ENCODE assay signal across 9 mouse cellular contexts in genomic region chr7:80379531-80379930, GRCm38 (mm10). TPM values are rescaled to one million over a fixed set of nuclear protein-coding genes. Genes with fewer than 3 reads are reported as not detected.
DNase-seq lines count a peak whose midpoint lies in the region; ATAC-seq and TF ChIP-seq lines count a peak whose summit lies in the region.
"Had no signal": no experiment of that assay in that cellular context is flagged by ENCODE, and none has a peak within 500 bp of the region (broad histone marks: within the 10 kb centered on the region; RNA-seq: fewer than 3 reads in every experiment).

No protein-coding gene starts in this region.

- WGBS in forebrain, embryonic 11.5 days: 68% methylated on average over 13 of the region's 13 CpGs
- WGBS in forebrain, embryonic 13.5 days: 59% methylated on average over 13 of the region's 13 CpGs
- WGBS in lung, postnatal 0 days: 63% methylated on average over 13 of the region's 13 CpGs
- WGBS in heart, embryonic 12.5 days: 63% methylated on average over 13 of the region's 13 CpGs

- H3K27me3 ChIP-seq in forebrain, embryonic 11.5 days (ENCODE audit: control insufficient read depth, insufficient read depth, low read length): no peaks in the 10 kb centered on the region
- no peaks in the 10 kb centered on the region for H3K27me3 ChIP-seq in forebrain, embryonic 13.5 days
- H3K27me3 ChIP-seq in lung, postnatal 0 days (replicated peaks; ENCODE audit: insufficient read depth, low read length): no peaks in the 10 kb centered on the region
- H3K27me3 ChIP-seq in heart, embryonic 12.5 days (replicated peaks): peaks cover 20% of the 10 kb centered on the region

- no peak overlapping the region for H3K4me3 ChIP-seq in forebrain, embryonic 11.5 days (ENCODE audit: low read depth, low read length)
- H3K4me3 ChIP-seq in forebrain, embryonic 13.5 days: no peak overlapping the region
- H3K4me3 ChIP-seq in lung, postnatal 0 days (ENCODE audit: low read depth, low read length): no peak overlapping the region
- H3K4me3 ChIP-seq in heart, embryonic 12.5 days: no peak overlapping the region
- H3K4me3 ChIP-seq: midbrain, embryonic 13.5 days had no signal

- H3K9ac ChIP-seq in forebrain, embryonic 11.5 days (ENCODE audit: low read length): no peak overlapping the region
- H3K9ac ChIP-seq in forebrain, embryonic 13.5 days: no peak overlapping the region
- H3K9ac ChIP-seq in lung, postnatal 0 days (replicated peaks; ENCODE audit: low read depth): no peak overlapping the region
- no peak overlapping the region for H3K9ac ChIP-seq in heart, embryonic 12.5 days
- H3K9ac ChIP-seq: midbrain, embryonic 13.5 days had no signal

- peak; percentile 68 for TF ChIP-seq CTCF in lung, postnatal 0 days (IDR thresholded peaks at IDR 0.05)

- no peaks in the 10 kb centered on the region for H3K4me1 ChIP-seq in forebrain, embryonic 11.5 days (replicated peaks; ENCODE audit: control insufficient read depth, insufficient read depth, low read length)
- H3K4me1 ChIP-seq in forebrain, embryonic 13.5 days: no peaks in the 10 kb centered on the region
- 0 out of 2 replicates have a peak, but pooled peaks cover 4% of the 10 kb centered on the region for H3K4me1 ChIP-seq in lung, postnatal 0 days (ENCODE audit: insufficient read depth, low read depth, low read length)
- peaks cover 17% of the 10 kb centered on the region for H3K4me1 ChIP-seq in heart, embryonic 12.5 days (replicated peaks)

- no peak for TF ChIP-seq EP300 in lung, postnatal 0 days (IDR thresholded peaks at IDR 0.05)

- H3K9me3 ChIP-seq in forebrain, embryonic 11.5 days (ENCODE audit: control insufficient read depth, low read length): no peaks in the 10 kb centered on the region
- H3K9me3 ChIP-seq in forebrain, embryonic 13.5 days (replicated peaks): no peaks in the 10 kb centered on the region
- no peaks in the 10 kb centered on the region for H3K9me3 ChIP-seq in lung, postnatal 0 days (ENCODE audit: low read length)
- H3K9me3 ChIP-seq in heart, embryonic 12.5 days (replicated peaks): no peaks in the 10 kb centered on the region
- H3K9me3 ChIP-seq: midbrain, embryonic 13.5 days had no signal

- DNase-seq in forebrain, embryonic 11.5 days (ENCODE audit: low spot score): peak; percentile 73
- peak; percentile 69 for DNase-seq in A20 (ENCODE audit: low read depth, low spot score)
- DNase-seq in adrenal gland, postnatal 36 days: peak; percentile 49 to 66
- DNase-seq in lung, postnatal 0 days (ENCODE audit: low spot score): no peak
- no peak for DNase-seq in right cerebral cortex, postnatal 4 days

- no peaks in the 10 kb centered on the region for H3K36me3 ChIP-seq in forebrain, embryonic 11.5 days (ENCODE audit: control insufficient read depth, insufficient read depth, low read length)
- no peaks in the 10 kb centered on the region for H3K36me3 ChIP-seq in forebrain, embryonic 13.5 days (ENCODE audit: poor library complexity, severe bottlenecking)
- H3K36me3 ChIP-seq in lung, postnatal 0 days (ENCODE audit: insufficient read depth, low read length): peaks cover 15% of the 10 kb centered on the region; the same call in 1 of the 2 replicates
- H3K36me3 ChIP-seq in heart, embryonic 12.5 days: peaks cover 43% of the 10 kb centered on the region
- H3K36me3 ChIP-seq: midbrain, embryonic 13.5 days had no signal

- no peak overlapping the region for H3K4me2 ChIP-seq in forebrain, embryonic 11.5 days (ENCODE audit: low read depth, low read length, severe bottlenecking)
- H3K4me2 ChIP-seq in forebrain, embryonic 13.5 days: no peak overlapping the region
- H3K4me2 ChIP-seq in lung, postnatal 0 days (replicated peaks; ENCODE audit: low read depth, low read length): no peak overlapping the region
- H3K4me2 ChIP-seq in heart, embryonic 12.5 days: no peak overlapping the region
- H3K4me2 ChIP-seq: midbrain, embryonic 13.5 days had no signal

- no peak overlapping the region for H3K27ac ChIP-seq in forebrain, embryonic 11.5 days (ENCODE audit: low read depth, low read length)
- no peak overlapping the region for H3K27ac ChIP-seq in forebrain, embryonic 13.5 days
- no peak overlapping the region for H3K27ac ChIP-seq in lung, postnatal 0 days (ENCODE audit: low read length)
- no peak overlapping the region for H3K27ac ChIP-seq in heart, embryonic 12.5 days (ENCODE audit: poor library complexity, severe bottlenecking)
- H3K27ac ChIP-seq: midbrain, embryonic 13.5 days had no signal

- no peak for ATAC-seq in forebrain, embryonic 11.5 days (replicated peaks; ENCODE audit: low FRiP score)
- ATAC-seq in forebrain, embryonic 13.5 days: no peak
- ATAC-seq in lung, postnatal 0 days: no peak
- ATAC-seq in heart, embryonic 12.5 days (ENCODE audit: insufficient number of reproducible peaks, low FRiP score): no peak
- no peak for ATAC-seq in activated CD4-positive, CD25-positive, alpha-beta regulatory T cell, adult 4 months
- ATAC-seq: midbrain, embryonic 13.5 days had no signal

RNA-seq across cellular contexts. Expression of gene Fes, which starts 8.2 kb away (rescaled TPM):
- 7.7 and 8.3 TPM in 2 replicates for polyA plus RNA-seq in forebrain, embryonic 11.5 days (2014; fragmentation: Nextera tagmentation; extraction: Ambion mirVana)
- polyA plus RNA-seq in forebrain, embryonic 13.5 days (2015; fragmentation: Nextera tagmentation; extraction: Ambion mirVana): 4.0 and 4.1 TPM in 2 replicates
- 10 to 100 TPM in 1 of 2 experiments, 1 to 10 TPM in 1; 7.5 to 11.4 TPM for total RNA-seq in adrenal gland, postnatal 36 days (2021)
- 23.5 and 26.4 TPM in 2 replicates for polyA plus RNA-seq in lung, postnatal 0 days (2015; fragmentation: Nextera tagmentation; extraction: Ambion mirVana)
- polyA plus RNA-seq in heart, embryonic 12.5 days (2016; fragmentation: Nextera tagmentation; extraction: Ambion mirVana): 10.2 and 11.4 TPM in 2 replicates
- polyA plus RNA-seq in activated CD4-positive, CD25-positive, alpha-beta regulatory T cell, adult 4 months (2017; shearing (Covaris generic)): 1 to 10 TPM; 2.0 to 4.5 TPM

RNA-seq across cellular contexts. Expression of gene Man2a2, which starts 8.4 kb away (rescaled TPM):
- 16.1 and 18.8 TPM in 2 replicates for polyA plus RNA-seq in forebrain, embryonic 11.5 days (2014; fragmentation: Nextera tagmentation; extraction: Ambion mirVana)
- 15.5 and 16.8 TPM in 2 replicates for polyA plus RNA-seq in forebrain, embryonic 13.5 days (2015; fragmentation: Nextera tagmentation; extraction: Ambion mirVana)
- total RNA-seq in adrenal gland, postnatal 36 days (2021): 10 to 100 TPM; 81.4 to 94.8 TPM
- polyA plus RNA-seq in lung, postnatal 0 days (2015; fragmentation: Nextera tagmentation; extraction: Ambion mirVana): 8.5 and 9.6 TPM in 2 replicates
- polyA plus RNA-seq in heart, embryonic 12.5 days (2016; fragmentation: Nextera tagmentation; extraction: Ambion mirVana): 25.0 and 31.0 TPM in 2 replicates
- 10 to 100 TPM; 15.8 to 21.8 TPM for polyA plus RNA-seq in activated CD4-positive, CD25-positive, alpha-beta regulatory T cell, adult 4 months (2017; shearing (Covaris generic))

RNA-seq across cellular contexts. Expression of gene Furin, which starts 25.7 kb away (rescaled TPM):
- polyA plus RNA-seq in forebrain, embryonic 11.5 days (2014; fragmentation: Nextera tagmentation; extraction: Ambion mirVana): 6.0 and 6.2 TPM in 2 replicates
- 3.0 and 3.4 TPM in 2 replicates for polyA plus RNA-seq in forebrain, embryonic 13.5 days (2015; fragmentation: Nextera tagmentation; extraction: Ambion mirVana)
- 100 to 1,000 TPM; 155 to 170 TPM for total RNA-seq in adrenal gland, postnatal 36 days (2021)
- 24.4 and 27.3 TPM in 2 replicates for polyA plus RNA-seq in lung, postnatal 0 days (2015; fragmentation: Nextera tagmentation; extraction: Ambion mirVana)
- 24.5 and 25.9 TPM in 2 replicates for polyA plus RNA-seq in heart, embryonic 12.5 days (2016; fragmentation: Nextera tagmentation; extraction: Ambion mirVana)
- polyA plus RNA-seq in activated CD4-positive, CD25-positive, alpha-beta regulatory T cell, adult 4 months (2017; shearing (Covaris generic)): 10 to 100 TPM; 10.6 to 15.2 TPM

RNA-seq across cellular contexts. Expression of gene Hddc3, which starts 36.6 kb away (rescaled TPM):
- polyA plus RNA-seq in forebrain, embryonic 11.5 days (2014; fragmentation: Nextera tagmentation; extraction: Ambion mirVana): 23.8 and 31.0 TPM in 2 replicates
- polyA plus RNA-seq in forebrain, embryonic 13.5 days (2015; fragmentation: Nextera tagmentation; extraction: Ambion mirVana): 22.3 and 23.9 TPM in 2 replicates
- 10 to 100 TPM; 30.0 to 40.7 TPM for total RNA-seq in adrenal gland, postnatal 36 days (2021)
- polyA plus RNA-seq in lung, postnatal 0 days (2015; fragmentation: Nextera tagmentation; extraction: Ambion mirVana): 8.5 and 9.2 TPM in 2 replicates
- 14.4 and 15.8 TPM in 2 replicates for polyA plus RNA-seq in heart, embryonic 12.5 days (2016; fragmentation: Nextera tagmentation; extraction: Ambion mirVana)
- 1 to 10 TPM; 8.6 to 9.0 TPM for polyA plus RNA-seq in activated CD4-positive, CD25-positive, alpha-beta regulatory T cell, adult 4 months (2017; shearing (Covaris generic))

RNA-seq across cellular contexts. Expression of gene Unc45a, which starts 38.7 kb away (rescaled TPM):
- 31.1 and 36.1 TPM in 2 replicates for polyA plus RNA-seq in forebrain, embryonic 11.5 days (2014; fragmentation: Nextera tagmentation; extraction: Ambion mirVana)
- polyA plus RNA-seq in forebrain, embryonic 13.5 days (2015; fragmentation: Nextera tagmentation; extraction: Ambion mirVana): 40.8 and 46.2 TPM in 2 replicates
- total RNA-seq in adrenal gland, postnatal 36 days (2021): 10 to 100 TPM; 55.0 to 74.8 TPM
- polyA plus RNA-seq in lung, postnatal 0 days (2015; fragmentation: Nextera tagmentation; extraction: Ambion mirVana): 30.3 and 32.9 TPM in 2 replicates
- 20.5 and 21.0 TPM in 2 replicates for polyA plus RNA-seq in heart, embryonic 12.5 days (2016; fragmentation: Nextera tagmentation; extraction: Ambion mirVana)
- 10 to 100 TPM; 31.9 to 45.2 TPM for polyA plus RNA-seq in activated CD4-positive, CD25-positive, alpha-beta regulatory T cell, adult 4 months (2017; shearing (Covaris generic))

Comparison
In these comparisons a context has a peak if more than half of its experiments do, and no peak if none do; other contexts are left out.
1. DNase-seq: peak in forebrain, embryonic 11.5 days (single experiment), A20 (single experiment) and adrenal gland, postnatal 36 days (2 of 2); none in lung, postnatal 0 days (single experiment) and right cerebral cortex, postnatal 4 days (single experiment).